Mouse (Mus musculus): ENCODE results near the gene Mia2. TPM values are rescaled to one million over a fixed set of nuclear protein-coding genes. Genes with fewer than 3 reads are reported as not detected.
A peak's percentile ranks its signal among the peaks of the same experiment; 100 is the strongest.
"Not testable (repeated sequence)": the region's sequence is repeated elsewhere in the genome, so short reads cannot be mapped to it uniquely, and the experiment has no call there.

Mia2 gene
- total RNA-seq, 2 experiments from 2014 or later, result 86.1 to 96.0 TPM

- intact Hi-C loops (cut with DNase I), result loop anchor here (5.0 to 10.0 kb wide), 3 partner anchors 84 to 1982 kb away; partner anchors contain the start of genes Mipol1, Pnn and Prps1l3
- no peak for DNase-seq (ENCODE audit: low spot score)
These were observed 121.2 kb downstream of the Mia2 start for GRCm38 (mm10) chr12:59216676-59217266.

DNA sequence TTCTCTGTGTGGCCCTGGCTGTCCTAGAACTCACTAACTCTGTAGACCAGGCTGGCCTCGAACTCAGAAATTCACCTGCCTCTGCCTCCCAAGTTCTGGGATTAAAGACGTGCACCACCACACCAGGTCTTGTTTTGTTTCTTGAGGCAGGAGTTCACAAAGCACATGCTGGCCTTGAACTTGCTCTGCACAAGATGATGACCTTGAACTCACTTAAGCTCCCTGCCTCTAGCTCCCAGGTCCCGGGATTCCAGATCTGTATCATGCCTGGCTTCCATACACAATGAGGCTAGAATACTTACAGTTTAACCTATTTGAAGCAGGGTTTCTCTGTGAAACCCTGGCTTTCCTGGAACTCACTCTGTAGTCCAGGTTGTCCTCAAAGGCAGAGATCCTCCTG is 121.7 kb downstream of the Mia2 start:
- intact Hi-C loops (cut with DNase I), result loop anchor here (5.0 to 10.0 kb wide), 3 partner anchors 85 to 1983 kb away; partner anchors contain the start of genes Mipol1, Pnn and Prps1l3
- no peak for DNase-seq (ENCODE audit: low spot score)

- peak; percentile 4 for DNase-seq (ENCODE audit: low spot score)
- intact Hi-C loops (cut with DNase I), result loop anchor here (5.0 to 10.0 kb wide), 3 partner anchors 86 to 1984 kb away; partner anchors contain the start of genes Mipol1, Pnn and Prps1l3
These were observed 123.2 kb downstream of the Mia2 start for GRCm38 (mm10) chr12:59218640-59219321.

- peak; percentile 93 for DNase-seq (ENCODE audit: low spot score)
- intact Hi-C loops (cut with DNase I), result loop anchor here (5.0 to 10.0 kb wide), 3 partner anchors 87 to 1985 kb away; partner anchors contain the start of genes Mipol1, Pnn and Prps1l3
These were observed 124.0 kb downstream of the Mia2 start, which contains the start of gene Fbxo33 for GRCm38 (mm10) chr12:59219325-59220225. TSS of gene Fbxo33 (minus strand) at chr12:59219725.

GRCm38 (mm10) chr12:59228401-59228800 is 132.8 kb downstream of the Mia2 start:
- intact Hi-C loops (cut with DNase I), result no loop called here
- no peak for DNase-seq (ENCODE audit: low spot score)

DNA sequence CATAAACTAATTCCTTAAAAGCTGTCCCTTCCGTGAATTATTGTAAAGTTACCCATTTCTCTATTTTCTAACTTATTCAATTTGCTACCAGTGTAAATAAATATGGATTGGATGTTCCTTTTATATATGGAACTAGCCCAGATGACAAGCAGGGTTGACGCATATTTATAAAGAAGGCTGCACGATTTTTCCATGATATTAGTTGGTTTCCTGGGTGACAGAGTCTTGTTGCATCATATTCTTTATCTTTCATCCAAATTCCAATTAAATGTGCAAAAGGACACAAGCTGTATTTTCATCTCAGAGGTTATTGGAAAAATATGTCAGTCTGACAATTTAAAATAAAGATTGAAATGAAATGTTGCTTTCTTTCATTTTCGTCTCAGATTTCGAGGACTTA is 142.8 kb downstream of the Mia2 start:
- DNase-seq (ENCODE audit: low spot score), result no peak
- intact Hi-C loops (cut with DNase I), result no loop called here

DNA sequence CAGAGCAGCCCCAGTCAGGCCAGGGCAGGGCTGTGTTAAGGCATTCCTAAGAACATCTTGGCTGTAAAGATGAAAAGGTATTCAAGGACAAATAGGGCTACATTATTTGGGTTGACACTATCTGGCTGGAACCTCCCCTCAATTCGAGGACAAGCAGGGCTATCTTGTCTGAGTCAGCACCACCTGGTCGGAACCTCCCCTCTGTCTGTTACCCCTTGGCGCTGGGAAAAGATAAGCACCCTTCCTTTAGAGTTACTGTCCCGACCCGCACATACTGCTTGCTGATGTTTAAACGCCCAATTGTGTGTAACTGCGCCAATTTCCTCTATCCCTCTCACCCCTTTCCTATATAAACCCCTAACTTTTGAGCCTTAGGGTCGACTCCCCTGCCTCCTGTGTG is 145.4 kb downstream of the Mia2 start:
- DNase-seq (ENCODE audit: low spot score); intact Hi-C loops (cut with DNase I): not testable (repeated sequence)

Small RNA genes lying within 50 kb of the gene (microRNA-seq; reads per million reads assigned to microRNA genes)
- not detected for gene Gm27284

Other genes with a start within 250 kb of the Mia2 start
- 10 to 100 TPM; 38.1 to 45.1 TPM for gene Sec23a, start 83.8 kb upstream of the Mia2 start, total RNA-seq (2021)
- 1 to 10 TPM; 6.1 to 6.5 TPM for gene Gemin2, start 82.4 kb upstream of the Mia2 start, total RNA-seq (2021)
- gene Trappc6b, start 34.3 kb upstream of the Mia2 start, total RNA-seq (2021), result 10 to 100 TPM; 64.8 to 67.3 TPM
- 10 to 100 TPM; 20.0 to 25.4 TPM for gene Pnn, start 28.9 kb upstream of the Mia2 start, total RNA-seq (2021)
- 1 to 10 TPM; 7.9 to 9.3 TPM for gene Fbxo33, start 123.9 kb downstream of the Mia2 start, total RNA-seq (2021)